Mouse (Mus musculus): ENCODE data around the gene Nup133. TPM values are rescaled to one million over a fixed set of nuclear protein-coding genes. Genes with fewer than 3 reads are reported as not detected.
"Not testable (repeated sequence)": the region's sequence is repeated elsewhere in the genome, so short reads cannot be mapped to it uniquely, and the experiment has no call there.

Nup133 gene
- 10 to 100 TPM; 23.0 to 24.4 (median 24.1) TPM for total RNA-seq (2022)

DNA sequence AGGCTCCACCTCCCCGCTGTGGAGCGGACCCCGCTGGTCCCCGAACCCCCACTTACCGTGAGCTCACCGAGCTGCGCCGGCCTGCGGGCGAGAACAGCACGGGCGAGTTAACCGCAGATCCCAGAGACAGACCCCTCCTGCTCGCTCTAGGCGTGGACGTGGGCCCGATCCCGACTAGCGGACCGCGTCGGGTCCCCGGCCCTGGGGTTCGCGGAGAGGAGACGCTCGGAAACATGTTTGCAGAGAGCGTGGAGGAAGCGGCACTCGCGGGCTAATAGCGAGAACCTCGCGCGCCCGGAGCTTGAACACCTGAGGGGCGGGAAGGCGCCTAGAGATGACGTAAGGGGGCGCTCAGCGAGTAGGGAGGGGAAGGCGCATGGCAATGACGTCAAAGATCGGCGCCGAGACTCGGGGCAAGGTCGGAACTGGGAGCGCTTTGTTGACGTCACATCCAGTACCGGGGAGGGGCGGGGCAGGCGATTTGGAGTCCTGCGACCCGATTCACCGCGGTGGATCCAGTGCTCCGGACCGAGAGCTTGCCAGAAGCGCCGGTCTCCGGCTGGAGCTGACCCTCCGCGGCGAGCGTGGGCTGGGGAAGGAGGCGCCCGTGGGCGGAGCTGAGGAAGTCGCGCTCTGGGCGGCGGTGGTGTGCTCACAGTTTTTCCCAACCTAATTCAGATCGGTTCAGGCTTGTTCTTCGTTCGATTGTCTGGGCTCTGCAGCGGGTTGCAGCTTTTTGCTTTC is at the start of gene Nup133:
TSS of gene Nup133 (minus strand) at position 324 of the 744 bp plus-strand sequence.
- peak; percentile 98 to 100 for DNase-seq (ENCODE audit: low spot score in 2 of 2)

DNA sequence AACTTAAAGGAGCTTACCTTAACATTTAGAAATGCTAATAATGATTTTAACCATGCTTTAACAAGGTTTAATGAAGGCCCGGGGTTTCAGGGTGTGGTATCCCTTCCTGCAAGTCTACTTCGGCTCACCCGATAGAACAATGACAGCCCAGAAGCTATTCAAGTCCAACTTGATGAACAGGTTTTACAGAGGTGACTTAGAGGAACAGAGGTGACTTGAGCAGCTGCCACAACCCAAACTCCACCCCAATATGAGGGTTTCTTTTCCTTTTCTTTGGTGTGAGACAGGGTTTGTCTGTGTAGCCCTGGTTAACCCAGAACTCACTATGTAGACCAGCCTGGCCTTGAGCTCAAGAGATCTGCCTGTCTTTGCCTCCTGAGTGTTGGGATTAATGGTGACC is 44.9 kb upstream of the Nup133 start:
- no peak for DNase-seq (ENCODE audit: low spot score in 2 of 2)

DNA sequence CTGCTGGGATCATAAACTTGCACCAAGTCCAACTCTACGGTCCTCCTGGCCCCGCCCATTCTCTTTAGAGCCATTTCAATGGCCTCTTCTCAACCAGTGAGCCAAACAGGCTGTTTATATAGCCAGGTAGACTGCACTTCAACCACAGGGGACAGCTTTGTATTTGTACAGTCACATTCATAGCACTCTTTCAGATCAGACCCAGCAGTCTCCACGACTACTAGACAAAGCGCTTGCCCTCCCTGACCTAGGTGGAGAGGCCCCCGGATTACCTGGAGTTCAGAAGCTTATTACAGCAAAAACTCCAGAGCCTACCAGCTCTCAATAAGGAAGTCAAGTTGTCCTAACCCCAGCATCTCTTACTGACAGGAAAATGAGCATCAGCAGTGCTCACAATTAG is 44.5 kb upstream of the Nup133 start:
- no peak for DNase-seq (ENCODE audit: low spot score in 2 of 2)

DNA sequence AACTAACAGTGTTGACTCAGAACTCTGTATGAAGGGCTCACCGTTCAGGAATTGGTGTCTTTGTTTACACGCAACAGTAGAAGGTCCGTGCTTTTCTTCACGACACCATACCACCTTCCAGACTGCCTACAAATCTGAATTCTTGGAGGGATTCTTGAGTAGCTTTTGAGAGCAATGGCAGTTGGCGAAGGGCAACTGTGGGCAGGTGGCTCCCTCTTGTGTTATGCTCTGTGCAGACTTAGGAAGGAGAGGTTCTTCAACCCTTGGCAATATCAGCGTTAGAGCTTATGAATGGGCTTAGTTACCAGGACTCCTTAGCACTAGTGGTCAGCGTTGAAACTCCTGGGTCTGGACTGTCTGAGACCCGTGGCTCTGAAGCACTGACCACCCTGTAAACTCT is 43.5 kb upstream of the Nup133 start:
- no peak for DNase-seq (ENCODE audit: low spot score in 2 of 2)

DNA sequence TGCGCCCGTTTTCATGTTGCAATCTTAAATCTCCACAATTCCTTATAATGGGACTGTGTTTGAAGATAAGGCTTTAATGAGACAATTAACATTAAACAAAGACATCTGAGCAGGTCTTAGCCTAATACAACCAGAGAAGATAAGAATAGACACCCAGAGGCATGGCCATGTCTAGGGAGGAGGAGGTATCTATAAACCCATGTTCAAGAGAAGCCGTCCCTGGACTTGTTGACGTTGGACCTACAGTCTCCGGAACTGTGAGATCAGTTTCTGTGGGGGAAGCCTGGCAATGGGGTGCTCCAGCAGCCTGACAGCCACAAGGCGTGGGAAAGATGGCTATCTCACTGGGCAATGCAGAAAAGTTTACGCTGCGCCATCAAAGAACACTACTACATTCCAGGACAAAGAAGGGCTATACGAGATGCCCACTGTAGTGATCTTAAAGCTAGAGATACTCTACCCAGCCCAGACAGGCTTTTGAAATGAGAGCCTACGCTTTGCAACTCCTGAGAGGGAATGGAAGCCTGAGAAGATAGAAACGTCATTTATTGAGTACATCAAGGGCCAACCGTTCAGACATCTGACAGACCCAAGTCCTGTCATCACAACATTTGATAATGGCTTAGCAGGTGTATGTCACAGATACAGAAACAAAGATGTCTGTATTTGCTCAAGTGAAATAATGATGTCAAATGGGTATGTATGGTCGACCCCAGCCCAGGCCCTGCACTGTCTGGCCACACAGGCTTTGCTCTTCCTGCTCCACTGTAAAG is 41.4 kb upstream of the Nup133 start:
- DNase-seq (ENCODE audit: low spot score in 2 of 2): no peak

DNA sequence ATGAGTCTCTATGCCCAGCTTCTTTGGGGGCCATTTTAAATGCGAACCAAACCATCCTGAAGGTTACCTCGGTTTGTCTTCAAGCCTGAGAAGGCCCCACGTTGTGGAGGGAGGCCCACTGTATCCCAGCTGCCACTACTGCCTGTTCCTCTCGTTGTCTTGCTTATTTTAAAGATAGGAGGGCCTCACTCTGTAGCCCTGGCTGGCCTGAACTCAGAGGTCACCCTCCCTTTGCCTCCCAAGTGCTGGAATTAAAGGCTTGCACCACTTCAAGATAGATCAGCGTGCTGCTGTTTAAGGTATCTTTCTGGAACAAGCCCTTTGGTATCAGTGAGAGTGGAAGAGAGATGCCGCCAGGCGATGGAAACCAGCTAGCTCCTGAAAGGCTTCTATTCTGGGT is 40.1 kb upstream of the Nup133 start:
- DNase-seq (ENCODE audit: low spot score in 2 of 2): no peak

DNA sequence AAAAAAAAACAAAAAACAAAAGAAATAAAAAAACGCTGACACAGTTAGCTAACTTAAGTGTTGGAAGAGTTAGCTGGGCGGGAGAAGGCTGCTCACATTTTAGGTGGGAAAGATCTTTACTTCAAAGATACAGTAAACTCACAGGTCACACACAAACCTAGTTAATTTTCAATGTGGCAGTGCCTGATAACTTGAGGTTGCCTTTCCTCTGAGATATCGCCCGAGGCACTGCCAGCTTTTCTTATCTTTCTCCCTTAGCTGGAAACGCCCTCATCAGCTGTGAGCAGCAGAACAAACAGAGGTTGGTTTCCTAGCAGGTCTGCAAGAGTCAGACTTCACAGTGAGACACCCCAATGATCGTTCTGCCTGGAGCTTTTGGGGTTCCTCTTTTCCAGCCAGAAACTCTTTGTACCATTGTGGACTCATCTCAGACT is 39.6 kb upstream of the Nup133 start:
- DNase-seq (ENCODE audit: low spot score in 2 of 2): no peak

DNA sequence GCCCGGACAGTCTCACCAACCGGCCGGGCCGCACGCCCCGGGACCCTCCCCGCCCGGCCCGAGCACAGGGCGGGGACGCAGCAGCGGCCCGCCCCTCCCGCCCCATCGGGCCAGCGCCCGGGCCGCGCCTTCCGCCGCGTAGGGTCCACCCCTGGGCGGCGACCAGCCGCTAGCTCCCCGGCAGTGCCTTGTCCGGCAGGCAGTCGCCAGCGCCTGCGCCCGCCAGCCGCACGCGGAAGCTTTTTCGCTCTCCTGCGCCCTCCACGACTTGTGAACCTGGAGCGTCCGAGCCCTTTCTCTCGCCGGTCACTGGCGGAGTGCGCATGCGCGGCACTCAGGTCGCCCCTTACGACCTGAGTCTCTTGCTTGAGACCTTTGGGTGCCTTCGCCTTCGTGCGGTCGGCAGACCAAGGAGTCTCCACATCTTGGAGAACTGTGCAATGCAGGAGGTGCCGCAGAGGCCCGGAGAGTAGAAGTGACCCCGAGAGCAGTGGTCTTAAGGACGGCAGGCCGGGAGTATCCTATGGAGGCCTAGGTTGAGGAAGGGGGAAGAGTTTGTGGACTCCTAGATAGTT is 33.8 kb upstream of the Nup133 start, which contains the start of gene Abcb10:
TSS of gene Abcb10 (minus strand) at position 297 of the 575 bp plus-strand sequence.
- DNase-seq (ENCODE audit: low spot score in 2 of 2): peak; percentile 74 to 75

DNA sequence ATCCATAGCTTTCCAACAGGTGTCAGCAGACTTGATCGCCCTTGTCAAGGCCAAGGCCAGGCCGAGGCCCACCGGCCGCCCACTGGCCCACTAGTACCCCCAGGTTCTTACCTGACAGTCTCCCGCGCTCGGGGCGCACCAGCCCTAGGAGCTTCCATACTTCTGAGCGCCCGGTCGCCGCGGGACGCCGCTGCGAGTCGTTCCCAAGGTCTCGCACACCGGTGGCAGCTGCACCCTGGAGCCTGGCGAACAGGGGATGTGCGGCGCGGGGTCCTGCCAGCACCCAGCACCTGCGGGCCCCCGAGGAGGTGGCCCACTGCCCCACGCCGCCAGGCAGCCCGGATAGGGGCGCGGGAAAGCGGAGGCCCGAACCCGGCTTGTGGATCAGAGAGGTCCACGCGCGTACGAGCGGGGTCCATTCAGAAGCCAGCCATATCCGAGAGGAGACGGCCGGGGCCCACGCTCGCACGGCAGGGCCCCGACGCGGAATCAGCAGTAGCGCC is 33.3 kb upstream of the Nup133 start:
- peak in 1 of 2 experiments; percentile 27 for DNase-seq (ENCODE audit: low spot score in 2 of 2)

DNA sequence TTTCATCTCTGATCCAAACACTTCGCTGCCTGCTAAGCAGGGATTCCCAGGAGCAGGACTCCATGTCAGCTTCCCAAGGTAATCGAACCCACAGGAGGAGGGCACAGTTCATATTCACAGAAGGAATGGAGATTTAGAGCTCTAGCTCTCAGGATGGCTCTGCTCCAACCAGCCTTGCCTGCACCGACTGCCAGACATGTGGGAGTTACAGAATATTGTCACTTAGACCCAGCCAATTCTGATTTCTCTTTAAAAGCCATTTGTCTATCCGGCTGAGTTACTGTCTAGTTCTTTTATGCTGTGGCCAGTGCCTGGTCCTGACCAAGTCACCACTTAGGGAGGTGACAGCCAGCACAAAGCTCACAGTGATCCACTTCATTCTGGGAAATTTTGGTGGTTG is 32.6 kb upstream of the Nup133 start:
- DNase-seq (ENCODE audit: low spot score in 2 of 2): peak; percentile 50 to 58

DNA sequence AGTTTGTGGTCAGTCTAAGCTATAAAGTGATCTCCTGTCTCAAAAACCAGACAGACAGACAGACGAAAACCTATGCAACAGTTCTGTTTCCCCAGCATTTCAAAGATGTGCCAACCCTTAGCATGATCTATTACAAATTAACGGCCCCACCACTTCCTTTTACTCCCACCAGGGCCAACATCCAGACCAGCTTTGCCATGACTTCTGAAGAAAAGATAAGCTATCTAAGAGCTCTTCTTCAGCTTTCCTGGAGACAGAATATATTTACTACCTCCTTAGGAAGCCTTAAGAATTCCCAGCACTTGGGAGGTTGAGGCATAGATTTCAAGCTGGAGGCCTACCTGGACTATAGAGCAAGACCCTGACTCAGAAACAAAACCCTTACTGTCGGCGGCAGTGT is 31.2 kb upstream of the Nup133 start:
- DNase-seq (ENCODE audit: low spot score in 2 of 2): no peak

DNA sequence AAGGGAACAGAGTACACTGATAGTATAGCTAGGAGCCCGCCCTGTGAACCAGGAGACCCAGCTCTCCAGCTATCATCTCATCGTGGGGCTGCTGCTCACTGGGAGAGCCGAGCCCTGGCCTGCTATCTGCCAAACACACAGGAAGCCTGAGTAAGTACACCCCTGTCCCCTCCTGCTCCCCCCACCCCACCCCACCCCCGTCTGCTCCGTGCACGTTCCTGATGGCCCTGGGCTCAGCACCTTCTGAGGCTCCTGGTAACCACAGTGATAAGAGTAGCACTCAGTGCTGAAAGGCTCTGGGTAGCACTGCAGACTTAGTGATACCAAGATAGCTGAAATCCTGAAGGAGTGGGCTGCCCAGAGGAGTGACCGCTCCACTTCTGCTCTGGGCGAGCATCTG is 29.9 kb upstream of the Nup133 start:
- no peak for DNase-seq (ENCODE audit: low spot score in 2 of 2)

DNA sequence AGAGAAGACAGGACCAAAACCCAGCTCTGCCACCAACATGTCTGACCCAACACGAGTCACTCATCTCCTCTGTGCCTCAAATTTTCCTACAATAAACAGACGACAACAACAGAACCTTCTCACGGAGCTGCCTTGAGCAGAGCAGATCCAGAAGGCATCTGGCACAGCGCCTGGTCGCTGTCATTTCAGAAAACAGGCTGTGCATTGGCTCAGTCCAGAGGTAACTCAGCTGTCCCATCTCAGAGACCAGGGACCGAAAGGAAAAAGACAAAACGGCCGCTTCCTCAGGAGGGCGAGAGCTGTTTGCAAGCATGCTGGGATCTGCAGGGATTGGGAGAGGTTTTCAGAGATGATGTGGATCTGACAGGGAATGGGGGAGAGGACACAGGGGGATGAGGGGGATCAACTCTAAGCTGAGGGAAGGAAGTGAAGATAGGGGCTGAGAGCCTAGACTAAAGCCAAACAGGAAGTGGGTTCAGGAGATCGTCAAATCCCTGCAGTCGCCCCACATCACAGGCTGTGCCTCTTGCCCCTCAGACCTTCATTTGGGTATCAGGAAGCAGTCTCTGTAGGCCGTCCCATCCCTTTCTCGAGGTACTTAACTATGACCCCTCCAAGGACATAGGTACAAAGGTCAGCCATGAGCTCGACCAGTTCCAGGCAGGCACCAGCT is 29.2 kb upstream of the Nup133 start:
- DNase-seq (ENCODE audit: low spot score in 2 of 2): peak in 1 of 2 experiments; percentile 28

DNA sequence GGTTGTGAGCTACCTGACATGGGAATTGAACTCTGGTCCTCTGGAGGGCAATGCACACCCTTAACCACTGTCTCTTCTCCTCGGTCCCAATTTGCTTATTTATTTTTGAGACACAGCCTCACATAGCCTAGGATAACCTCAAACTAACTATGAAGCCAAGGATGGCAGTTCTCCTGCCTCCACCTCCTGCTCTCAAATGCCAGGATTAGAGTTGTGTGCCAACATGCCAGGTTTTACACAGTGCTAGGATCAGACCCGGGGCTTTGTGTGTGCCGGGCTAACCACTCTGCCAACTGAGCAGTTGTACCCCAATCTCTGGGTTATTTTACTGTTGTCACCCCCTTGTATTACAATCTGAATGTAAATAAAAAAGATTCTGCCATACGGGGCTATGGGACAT is 28.4 kb upstream of the Nup133 start:
- DNase-seq (ENCODE audit: low spot score in 2 of 2): no peak

DNA sequence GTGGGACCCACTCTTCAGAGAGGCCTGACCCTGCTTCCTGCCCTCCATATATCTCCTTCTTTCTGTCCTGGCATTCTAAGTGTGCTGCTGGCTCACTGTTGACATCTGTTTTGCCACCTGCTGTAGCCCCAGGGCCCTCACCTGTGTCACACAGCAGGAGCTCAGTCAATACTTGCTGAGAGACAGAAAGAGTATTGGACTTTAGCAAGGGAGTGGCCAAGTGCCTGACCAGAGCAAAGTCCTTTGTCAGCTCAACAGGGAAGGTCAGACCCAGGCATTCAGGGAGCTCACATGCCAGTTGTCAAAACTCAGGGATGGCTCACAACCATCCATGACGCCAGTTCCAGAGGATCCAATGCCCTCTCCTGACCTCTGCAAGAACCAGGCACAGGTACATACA is 24.4 kb upstream of the Nup133 start:
- DNase-seq (ENCODE audit: low spot score in 2 of 2): no peak

DNA sequence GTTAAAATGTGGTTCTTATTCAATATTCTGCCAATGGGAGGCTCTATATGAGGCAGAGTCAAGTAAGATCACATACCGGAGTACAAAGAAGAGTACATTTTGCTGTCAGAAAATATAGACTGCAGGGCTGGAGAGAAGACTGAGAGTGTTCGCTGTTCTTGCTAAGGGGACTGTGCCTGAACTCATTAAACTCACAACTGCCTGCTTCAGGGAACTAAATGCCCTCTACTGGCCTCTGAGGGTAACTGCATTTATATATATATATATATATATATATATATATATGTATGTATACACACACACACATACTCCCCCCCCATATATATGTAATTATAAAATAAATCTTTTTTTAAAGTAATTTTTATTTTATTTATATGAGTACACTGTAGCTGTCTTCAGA is 17.8 kb upstream of the Nup133 start:
- DNase-seq (ENCODE audit: low spot score in 2 of 2): no peak

DNA sequence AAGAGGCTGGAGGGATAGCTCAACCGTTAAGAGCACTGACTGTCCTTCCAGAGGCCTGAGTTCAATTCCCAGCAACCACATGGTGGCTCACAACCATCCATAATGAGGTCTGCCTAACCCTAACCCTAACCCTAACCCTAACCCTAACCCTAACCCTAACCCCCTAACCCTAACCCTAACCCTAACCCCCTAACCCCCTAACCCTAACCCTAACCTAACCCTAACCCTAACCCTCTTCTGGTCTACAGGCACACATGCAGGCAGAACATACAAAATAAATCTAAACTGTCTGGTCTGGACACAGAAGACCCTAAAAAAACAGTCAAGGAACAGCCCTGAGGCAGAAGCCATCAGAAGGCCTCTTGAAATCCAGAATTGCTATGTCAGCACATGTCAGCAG is 12.3 kb upstream of the Nup133 start:
- DNase-seq (ENCODE audit: low spot score in 2 of 2): no peak

DNA sequence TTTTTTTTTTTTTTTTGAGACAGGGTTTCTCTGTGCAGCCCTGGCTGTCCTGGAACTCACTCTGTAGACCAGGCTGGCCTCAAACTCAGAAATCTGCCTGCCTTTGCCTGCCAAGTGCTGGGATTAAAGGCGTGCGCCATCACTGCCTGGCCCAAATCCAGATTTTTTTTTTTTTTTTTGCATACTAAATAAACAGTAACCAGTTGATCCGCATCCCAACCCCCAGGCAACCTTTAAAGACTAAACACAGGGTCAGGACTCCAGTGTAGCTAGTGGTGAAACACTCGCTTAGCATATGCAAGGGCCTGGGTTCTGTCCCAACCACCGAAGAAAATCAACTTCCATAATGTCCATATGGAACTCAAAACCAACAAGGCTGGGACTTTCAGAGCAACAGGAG is 11.5 kb upstream of the Nup133 start:
- not testable (repeated sequence) for DNase-seq (ENCODE audit: low spot score in 2 of 2)

DNA sequence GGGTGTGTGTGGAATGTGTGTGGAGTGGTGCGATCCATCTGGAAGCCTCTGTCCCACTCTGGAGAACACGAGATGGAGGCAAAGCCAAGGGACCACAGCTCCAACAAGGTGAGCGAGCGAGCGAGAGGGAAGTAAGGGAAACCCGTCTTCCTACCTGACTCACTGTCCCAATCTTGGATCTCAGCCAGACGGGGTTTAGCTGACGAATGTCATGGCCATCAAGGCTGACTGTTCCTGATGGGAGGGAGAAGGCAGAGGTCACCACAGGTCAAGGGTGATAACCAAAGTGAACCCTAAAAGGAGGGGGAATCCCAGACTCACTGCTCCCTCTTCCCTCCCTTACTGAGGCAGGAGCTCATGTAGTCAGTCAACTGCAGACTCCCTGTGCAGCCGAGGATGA is 11.0 kb upstream of the Nup133 start:
- no peak for DNase-seq (ENCODE audit: low spot score in 2 of 2)

DNA sequence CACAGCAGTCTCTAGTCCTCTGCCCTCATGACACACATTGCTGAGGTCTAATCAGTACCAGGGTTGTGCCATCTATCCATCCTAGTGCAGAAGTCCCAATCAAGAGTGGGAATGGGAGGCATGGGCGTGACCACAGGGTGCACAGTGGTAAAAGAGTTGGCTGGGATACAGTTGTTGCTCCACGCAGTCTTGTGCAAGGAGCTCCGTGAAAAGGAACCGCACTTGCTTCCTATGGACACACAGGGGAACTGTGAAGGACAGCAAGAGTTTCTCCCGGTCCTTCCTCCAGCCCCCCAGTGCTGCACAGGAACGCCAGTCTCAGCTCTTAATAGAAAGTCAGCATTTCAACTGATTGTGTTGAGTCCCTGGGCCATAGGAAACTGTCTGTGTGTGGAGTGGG is 10.4 kb upstream of the Nup133 start:
- DNase-seq (ENCODE audit: low spot score in 2 of 2): no peak

DNA sequence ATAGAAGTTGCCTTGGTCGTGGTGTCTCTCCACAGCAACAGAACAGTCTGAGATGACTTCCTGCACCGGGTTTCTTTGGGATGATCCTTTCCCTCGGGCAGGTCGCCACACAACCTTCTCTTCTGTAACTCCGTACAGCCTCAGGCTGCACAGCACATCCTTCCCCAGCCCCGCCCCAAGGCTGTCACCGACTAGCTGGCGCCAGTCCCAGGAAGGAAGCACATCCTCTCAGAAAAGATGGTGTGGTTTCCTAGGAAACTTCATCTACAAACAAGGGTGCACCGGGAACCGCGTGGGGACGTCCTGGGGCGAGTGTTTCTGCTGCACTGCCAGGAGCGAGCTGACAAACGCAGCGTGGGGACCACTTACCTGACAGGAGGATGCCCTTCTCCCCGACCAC is 9.1 kb upstream of the Nup133 start:
- DNase-seq (ENCODE audit: low spot score in 2 of 2): no peak

DNA sequence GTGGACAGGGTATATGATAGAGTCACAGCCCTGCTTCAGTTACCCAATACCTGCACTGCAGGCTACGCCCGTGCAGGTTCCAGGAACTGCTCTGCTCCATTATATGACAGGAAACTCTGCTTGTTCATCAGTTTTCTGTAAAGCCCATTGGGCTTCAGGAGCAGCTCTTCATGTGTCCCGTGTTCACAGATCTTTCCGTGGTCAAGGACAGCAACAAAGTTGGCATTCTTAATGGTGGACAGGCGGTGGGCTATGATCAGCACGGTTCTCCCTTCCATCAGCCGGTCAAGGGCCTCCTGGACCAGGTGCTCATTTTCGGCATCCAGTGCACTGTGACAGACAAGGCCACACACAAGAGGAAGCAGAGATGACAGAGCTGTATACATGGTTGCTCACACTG is 5.2 kb upstream of the Nup133 start:
- DNase-seq (ENCODE audit: low spot score in 2 of 2): no peak

All from layer of hippocampus, adult 8-10 months (tissue).